Mouse (Mus musculus) MEL (cell line): ENCODE results near the gene Erf.

ENCODE experiments used
- BHLHE40 ChIP-seq: IDR thresholded peaks from 2 replicates; pipeline ENCODE4 v1.6.1; 2012; ENCODE audit warnings: low read depth, mild to moderate bottlenecking, inconsistent platforms, low read length, improper control_type of control experiment, borderline replicate concordance
- CHD1 ChIP-seq: IDR thresholded peaks from 2 replicates; pipeline ENCODE4 v1.6.1; 2012; ENCODE audit warnings: low read depth, mild to moderate bottlenecking, inconsistent platforms, low read length, improper control_type of control experiment
- CTCF ChIP-seq, 3 experiments: IDR thresholded peaks in 2 of 3; conservative IDR thresholded peaks in 1 of 3; 2 replicates each; pipeline ENCODE4 v1.5.1; 2011 to 2012; ENCODE audit warnings: low read length in 3 of 3, low read depth in 2 of 3, mild to moderate bottlenecking in 2 of 3, improper control_type of control experiment in 1 of 3, inconsistent platforms in 1 of 3, mixed read lengths in 1 of 3, moderate library complexity in 1 of 3; ENCODE audit not compliant: control insufficient read depth in 1 of 3, insufficient read depth in 1 of 3, poor library complexity in 1 of 3, severe bottlenecking in 1 of 3
- E2F4 ChIP-seq: IDR thresholded peaks from 2 replicates; pipeline ENCODE4 v1.6.1; 2011; ENCODE audit warnings: low read depth, low read length, improper control_type of control experiment, borderline replicate concordance
- ELF1 ChIP-seq: IDR thresholded peaks from 2 replicates; pipeline ENCODE4 v1.6.1; 2014; ENCODE audit warnings: low read depth, mild to moderate bottlenecking, inconsistent platforms, low read length, improper control_type of control experiment, moderate library complexity
- GABPA ChIP-seq: IDR thresholded peaks from 2 replicates; pipeline ENCODE4 v1.6.1; 2012; ENCODE audit warnings: low read depth, mild to moderate bottlenecking, inconsistent platforms, low read length, improper control_type of control experiment, moderate library complexity
- POLR2A ChIP-seq, 2 experiments: IDR thresholded peaks; 2 replicates each; pipeline ENCODE4 v1.6.1; 2011 to 2012; ENCODE audit warnings: low read length in 2 of 2, mild to moderate bottlenecking in 2 of 2, control low read depth in 1 of 2, improper control_type of control experiment in 1 of 2, low read depth in 1 of 2, moderate library complexity in 1 of 2; ENCODE audit not compliant: control insufficient read depth in 1 of 2, insufficient read depth in 1 of 2, poor library complexity in 1 of 2
- USF1 ChIP-seq: IDR thresholded peaks from 2 replicates; pipeline ENCODE4 v1.6.1; 2014; ENCODE audit warnings: low read depth, mild to moderate bottlenecking, inconsistent platforms, low read length, improper control_type of control experiment, moderate library complexity
- ZNF384 ChIP-seq: IDR thresholded peaks from 2 replicates; pipeline ENCODE4 v1.6.1; 2012; ENCODE audit warnings: low read depth, mild to moderate bottlenecking, inconsistent platforms, low read length, improper control_type of control experiment

GRCm38 (mm10) chr7:25246759-25247137 lies 3.8 kb downstream of the Erf start:
- TF ChIP-seq POLR2A (IDR thresholded peaks at IDR 0.05; ENCODE audit: control insufficient read depth in 1 of 2, insufficient read depth in 1 of 2, low read depth in 1 of 2, low read length in 2 of 2, poor library complexity in 1 of 2) (no peak), ELF1 (no peak), USF1 (no peak), BHLHE40 (no peak), CHD1 (no peak), ZNF384 (no peak), GABPA (no peak), CTCF (IDR thresholded peaks at IDR 0.05 in 2 of 3, conservative IDR thresholded peaks at IDR 0.05 in 1 of 3; ENCODE audit: control insufficient read depth in 1 of 3, insufficient read depth in 1 of 3, low read depth in 2 of 3, low read length in 3 of 3, poor library complexity in 1 of 3, severe bottlenecking in 1 of 3) (no peak), E2F4 (no peak)
